Mouse (Mus musculus) stomach, postnatal 0 days (tissue): Measurements from ENCODE around the gene Wdr41.

ENCODE experiments used
- CTCF ChIP-seq: IDR thresholded peaks from 2 replicates; pipeline ENCODE4 v1.5.1; 2016; ENCODE audit warnings: antibody characterized with exemption, low read depth, mild to moderate bottlenecking, moderate library complexity
- EP300 ChIP-seq: optimal IDR thresholded peaks from 2 replicates; pipeline ENCODE3; 2016; ENCODE audit warnings: antibody characterized with exemption

DNA sequence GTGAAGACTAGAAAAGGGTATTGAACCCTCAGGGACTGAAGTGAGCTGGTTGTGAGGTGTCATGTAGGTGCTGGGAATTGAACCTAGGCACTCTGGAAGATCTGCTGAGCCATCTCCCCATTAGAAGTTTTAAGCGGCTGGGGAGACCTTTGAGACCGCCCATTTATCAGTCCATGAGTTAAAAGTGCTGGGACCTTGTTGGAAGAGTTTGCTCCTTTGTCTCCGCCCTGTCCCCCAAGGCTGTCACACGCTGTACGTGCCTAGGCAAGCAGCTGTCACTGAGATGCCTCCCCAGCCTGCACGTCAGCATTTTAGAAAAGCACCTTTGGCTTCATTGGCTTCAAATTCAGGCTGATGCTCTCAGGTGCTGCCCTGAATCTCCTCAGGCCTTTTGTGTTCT lies 44.1 kb downstream of the Wdr41 start:
- no peak for TF ChIP-seq CTCF
- no peak for TF ChIP-seq EP300
